Mouse (Mus musculus): Measurements from ENCODE around the gene Rundc3a.

- TF ChIP-seq POLR2A (IDR thresholded peaks at IDR 0.05; ENCODE audit: low read depth, low read length) (no peak), CTCF (IDR thresholded peaks at IDR 0.05; ENCODE audit: extremely low read depth, insufficient read depth, insufficient read length, insufficient replicate concordance) (no peak)
Measured at GRCm38 (mm10) chr11:102449043-102450008, 56.1 kb downstream of the Rundc3a start.
